Mouse (Mus musculus) kidney, postnatal 36 days (tissue): ENCODE measurements around the gene Ctcfl.
"Not testable (repeated sequence)": the region's sequence is repeated elsewhere in the genome, so short reads cannot be mapped to it uniquely, and the experiment has no call there.

Experiments
- DNase-seq, 2 experiments: peaks; one replicate each; pipeline ENCODE4 v3.0.0; 2021 to 2022; ENCODE audit warnings: mixed read lengths in 2 of 2

Gene Ctcfl

GRCm38 (mm10) chr2:173138323-173139239 lies 19.3 kb upstream of the Ctcfl start:
- DNase-seq, result peak in 1 of 2 experiments; percentile 64

- no peak for DNase-seq
Observed at GRCm38 (mm10) chr2:173134695-173135094, 15.4 kb upstream of the Ctcfl start.

- DNase-seq, result no peak
Observed at GRCm38 (mm10) chr2:173132794-173133300, 13.5 kb upstream of the Ctcfl start.

- DNase-seq, result no peak
Observed at GRCm38 (mm10) chr2:173132262-173132661, 12.9 kb upstream of the Ctcfl start.

GRCm38 (mm10) chr2:173129111-173129510 lies 9.8 kb upstream of the Ctcfl start:
- DNase-seq, result peak; percentile 61 to 87

- DNase-seq, result no peak
Observed at GRCm38 (mm10) chr2:173126386-173126785, 7.1 kb upstream of the Ctcfl start.

GRCm38 (mm10) chr2:173124022-173124735 lies 4.9 kb upstream of the Ctcfl start:
- peak; percentile 63 to 88 for DNase-seq

- DNase-seq, result not testable (repeated sequence)
Observed at GRCm38 (mm10) chr2:173120117-173120516, 792 bp upstream of the Ctcfl start.

- not testable (repeated sequence) for DNase-seq
Observed at GRCm38 (mm10) chr2:173113796-173114195, 5.5 kb downstream of the Ctcfl start.

GRCm38 (mm10) chr2:173110571-173110970 lies 8.8 kb downstream of the Ctcfl start:
- DNase-seq, result no peak

- no peak for DNase-seq
Observed at GRCm38 (mm10) chr2:173109510-173109909, 9.8 kb downstream of the Ctcfl start.

GRCm38 (mm10) chr2:173108509-173109190 lies 10.7 kb downstream of the Ctcfl start:
- DNase-seq, result no peak

GRCm38 (mm10) chr2:173106889-173107785 lies 12.2 kb downstream of the Ctcfl start:
- peak; percentile 74 to 80 for DNase-seq

- no peak for DNase-seq
Observed at GRCm38 (mm10) chr2:173106409-173106808, 12.9 kb downstream of the Ctcfl start.

- DNase-seq, result peak in 1 of 2 experiments; percentile 21
Observed at GRCm38 (mm10) chr2:173097337-173097736, 22.0 kb downstream of the Ctcfl start.

GRCm38 (mm10) chr2:173089437-173089836 lies 29.9 kb downstream of the Ctcfl start:
- DNase-seq, result peak; percentile 88 to 92

GRCm38 (mm10) chr2:173087405-173087804 lies 31.9 kb downstream of the Ctcfl start:
- no peak for DNase-seq

GRCm38 (mm10) chr2:173085763-173086162 lies 33.6 kb downstream of the Ctcfl start:
- no peak for DNase-seq

GRCm38 (mm10) chr2:173084871-173085270 lies 34.5 kb downstream of the Ctcfl start:
- no peak for DNase-seq

GRCm38 (mm10) chr2:173083712-173084475 lies 35.4 kb downstream of the Ctcfl start:
- peak in 1 of 2 experiments; percentile 32 for DNase-seq

GRCm38 (mm10) chr2:173083106-173083505 lies 36.2 kb downstream of the Ctcfl start:
- no peak for DNase-seq
